Mouse (Mus musculus): Measurements from ENCODE around the gene Gm44805.

Gm44805 gene

GRCm38 (mm10) chr7:19681202-19681694, at the start of gene Gm44805, which contains the start of gene Apoc4:
Gene Gm44805 (minus strand): TSS chr7:19681423.
Gene Apoc4 (minus strand): TSS chr7:19681479.
- in situ Hi-C loops (cut with MboI, MseI) = no loop called here

- in situ Hi-C loops (cut with MboI, MseI) = no loop called here
These were observed 45.3 kb upstream of the Gm44805 start for GRCm38 (mm10) chr7:19726541-19726940.

- in situ Hi-C loops (cut with MboI, MseI) = no loop called here
These were observed 42.9 kb upstream of the Gm44805 start for GRCm38 (mm10) chr7:19724167-19724566.

DNA sequence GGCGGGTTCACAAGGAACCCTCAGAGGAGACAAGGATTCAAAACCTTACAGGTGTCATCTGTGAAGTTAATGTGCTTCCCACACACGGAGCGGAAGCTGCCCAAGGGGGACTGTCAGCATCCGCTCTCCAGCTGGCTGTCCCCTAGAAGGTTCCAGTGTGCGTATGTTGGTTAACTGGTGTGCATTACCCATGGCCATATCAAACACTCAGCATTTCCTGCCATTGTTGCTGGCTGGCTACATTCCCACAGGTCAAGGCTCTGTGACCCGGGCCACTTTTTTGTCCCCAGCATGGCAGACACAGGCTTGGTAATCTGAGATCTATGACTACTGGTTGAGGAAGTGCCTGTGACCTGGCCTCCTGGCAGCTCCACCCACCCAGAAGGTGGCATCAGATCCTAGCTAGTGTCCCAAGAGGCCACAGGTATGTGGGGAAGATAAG, 41.6 kb upstream of the Gm44805 start:
- in situ Hi-C loops (cut with MboI, MseI) = no loop called here

DNA sequence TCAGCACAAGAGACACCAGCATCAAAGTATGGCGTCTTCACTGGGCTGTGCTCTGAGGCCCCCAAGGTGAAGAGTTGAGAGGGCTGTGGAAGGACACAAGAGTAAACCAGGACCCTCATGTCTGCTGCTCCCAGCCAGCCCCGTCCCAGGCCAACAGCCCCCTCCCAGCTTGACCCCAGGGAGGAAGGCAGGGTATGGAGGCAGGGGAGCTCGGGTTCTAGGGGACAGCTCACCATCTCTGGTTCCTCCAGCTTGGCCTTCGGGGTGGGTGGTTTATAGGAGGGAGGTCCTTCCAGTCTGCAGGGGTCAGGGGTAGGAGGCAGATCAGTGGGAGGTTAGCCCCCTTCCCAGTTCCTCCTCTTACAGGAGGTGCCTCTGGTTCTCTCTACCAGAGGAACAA, 38.0 kb upstream of the Gm44805 start:
- in situ Hi-C loops (cut with MboI, MseI) = loop anchor here in 1 of 2 experiments (5.0 kb wide), 1 partner anchor 58 kb away; no protein-coding TSS in a partner anchor

DNA sequence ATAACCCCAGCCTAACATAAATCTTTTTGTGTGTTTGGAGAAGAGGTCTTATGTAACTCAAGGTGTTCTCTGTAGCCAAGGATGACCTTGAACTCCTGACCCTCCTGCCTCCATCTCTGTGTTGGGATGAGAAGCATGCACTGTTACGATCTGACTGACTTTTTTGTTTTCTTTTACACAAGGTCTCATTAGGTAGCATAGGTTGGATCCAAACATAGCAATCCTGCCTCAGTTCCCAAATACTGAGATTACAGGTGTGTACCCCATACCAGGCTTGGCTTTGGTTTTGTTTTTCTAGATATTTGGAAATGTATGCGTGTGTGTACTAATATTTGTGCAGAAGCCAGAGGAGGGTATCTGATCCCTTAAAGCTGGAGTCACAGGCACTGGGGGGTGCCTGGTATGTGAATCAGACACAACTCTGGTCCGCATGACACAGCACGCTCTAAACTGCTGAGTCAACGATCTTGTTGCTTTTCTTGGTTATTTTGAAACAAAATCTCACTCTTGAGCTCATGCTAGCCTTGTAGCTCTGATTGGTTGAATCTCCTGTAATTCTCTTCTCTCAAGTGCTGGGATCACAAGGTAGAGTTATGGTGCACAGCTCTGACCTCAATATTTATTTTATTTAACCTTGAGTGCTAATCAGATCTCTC, 37.2 kb upstream of the Gm44805 start:
- in situ Hi-C loops (cut with MboI, MseI) = loop anchor here in 1 of 2 experiments (5.0 kb wide), 1 partner anchor 59 kb away; no protein-coding TSS in a partner anchor

DNA sequence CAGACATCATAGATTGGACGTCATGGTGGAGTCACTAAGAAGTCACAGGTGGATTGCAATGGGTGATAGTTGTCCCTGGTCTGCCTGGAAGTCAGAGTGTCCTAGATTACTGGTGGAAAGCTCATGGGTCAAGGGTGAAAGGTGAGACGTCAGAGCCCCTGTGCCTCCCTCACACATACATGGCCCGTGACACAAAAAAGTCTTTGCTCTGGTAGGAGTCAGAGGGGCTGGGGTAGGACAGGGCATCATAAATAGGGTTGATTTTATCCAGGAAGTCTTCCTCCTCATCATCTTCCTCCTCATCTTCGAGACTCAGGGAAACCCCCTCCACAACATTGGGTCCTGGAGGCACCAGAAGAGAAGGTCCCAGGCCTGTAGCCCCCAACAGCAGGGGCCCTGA, 36.1 kb upstream of the Gm44805 start:
- in situ Hi-C loops (cut with MboI, MseI) = loop anchor here in 1 of 2 experiments (5.0 kb wide), 1 partner anchor 60 kb away; no protein-coding TSS in a partner anchor

- in situ Hi-C loops (cut with MboI, MseI) = loop anchor here in 1 of 2 experiments (5.0 kb wide), 1 partner anchor 60 kb away; no protein-coding TSS in a partner anchor
These were observed 35.6 kb upstream of the Gm44805 start for GRCm38 (mm10) chr7:19716822-19717221.

GRCm38 (mm10) chr7:19716055-19716682, 34.9 kb upstream of the Gm44805 start:
- in situ Hi-C loops (cut with MboI, MseI) = loop anchor here in 1 of 2 experiments (5.0 kb wide), 1 partner anchor 61 kb away; no protein-coding TSS in a partner anchor

DNA sequence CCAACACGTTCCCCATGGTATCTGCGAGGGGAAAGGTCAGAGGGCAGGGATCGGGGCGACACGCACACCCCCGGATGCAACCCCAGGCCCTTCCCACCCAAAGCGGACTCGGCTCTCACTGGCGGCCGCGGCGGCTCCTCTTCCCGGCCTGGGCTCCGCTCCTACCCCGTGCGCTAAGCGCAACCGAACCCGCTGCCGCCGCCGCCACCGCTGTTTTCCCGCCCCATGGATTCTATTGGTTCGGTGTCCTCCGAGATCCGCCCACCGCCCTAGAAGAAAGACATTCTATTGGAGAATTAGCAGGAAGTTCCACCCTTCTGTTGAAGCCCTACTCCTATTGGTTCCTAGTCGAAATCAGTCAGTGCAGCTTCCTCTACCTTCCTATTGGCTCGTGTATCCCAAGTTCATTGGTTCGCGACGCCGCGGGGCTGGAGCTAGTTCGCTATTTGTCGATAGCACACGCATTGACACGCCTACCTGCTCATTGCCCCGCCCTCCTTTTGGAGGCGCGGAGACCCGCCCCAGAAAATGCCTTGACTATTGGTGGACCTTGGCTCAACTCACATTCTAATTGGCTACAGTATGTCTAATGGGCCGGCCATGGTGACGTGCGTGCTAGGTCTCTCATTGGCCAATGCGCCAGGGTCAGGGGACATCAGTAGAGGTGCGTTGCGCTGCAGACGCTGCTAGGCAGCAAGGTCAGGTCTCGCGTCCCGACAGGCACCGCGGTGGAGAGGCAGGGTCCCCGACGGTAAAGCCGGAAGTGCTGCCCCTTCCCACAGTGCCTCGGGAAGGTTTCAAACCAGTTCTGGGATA, 34.2 kb upstream of the Gm44805 start, which contains the start of gene Tomm40:
Gene Tomm40, minus strand, starts transcription at position 200 of the 816 bp plus-strand sequence.
- in situ Hi-C loops (cut with MboI, MseI) = loop anchor here in 1 of 2 experiments (5.0 kb wide), 1 partner anchor 62 kb away; no protein-coding TSS in a partner anchor

DNA sequence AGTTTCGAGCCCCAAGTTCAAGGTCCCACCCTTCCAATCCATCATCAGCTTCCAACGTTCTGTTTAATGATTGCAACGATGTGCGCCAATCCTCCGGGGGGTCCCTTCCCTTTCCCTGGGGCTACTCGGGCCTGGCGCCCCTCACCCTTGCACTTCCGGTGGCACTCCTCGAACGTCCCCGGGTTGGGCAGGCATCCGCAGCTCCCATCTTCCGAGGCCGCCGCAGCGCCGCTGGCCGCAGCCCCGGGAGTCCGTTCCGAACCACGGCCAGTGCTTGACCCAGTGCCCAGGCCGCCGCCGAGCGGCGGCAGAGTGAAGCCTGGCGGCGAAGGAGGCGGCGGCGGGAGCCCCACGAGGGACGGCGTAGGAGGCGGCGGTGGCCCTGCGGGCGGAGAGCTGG, 33.6 kb upstream of the Gm44805 start:
- in situ Hi-C loops (cut with MboI, MseI) = loop anchor here in 1 of 2 experiments (5.0 kb wide), 2 partner anchors 48 to 62 kb away; partner anchors contain the start of gene Clptm1

- in situ Hi-C loops (cut with MboI, MseI) = loop anchor here in 1 of 2 experiments (5.0 kb wide), 1 partner anchor 46 kb away; the partner anchor contains the start of gene Clptm1
These were observed 32.4 kb upstream of the Gm44805 start for GRCm38 (mm10) chr7:19713598-19713997.

DNA sequence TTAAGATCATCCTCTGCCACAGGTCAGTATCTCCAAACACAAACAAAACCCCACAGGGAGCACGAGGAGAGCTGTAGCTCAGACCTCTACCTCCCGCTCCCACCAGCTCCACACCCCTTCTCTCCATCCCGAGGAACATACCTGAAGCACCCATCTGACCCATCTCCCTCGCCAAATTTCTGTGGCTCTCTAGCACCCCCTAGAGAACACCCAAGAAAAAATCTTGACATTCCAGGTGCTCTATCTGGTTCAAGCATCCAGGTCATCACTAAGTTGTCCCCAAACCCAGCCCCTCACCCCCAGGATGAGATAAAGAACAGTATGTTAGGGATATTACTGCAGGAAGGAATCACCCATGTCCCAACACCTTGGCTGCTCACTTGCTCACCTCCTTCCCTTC, 32.0 kb upstream of the Gm44805 start:
- in situ Hi-C loops (cut with MboI, MseI) = loop anchor here in 1 of 2 experiments (5.0 kb wide), 1 partner anchor 46 kb away; the partner anchor contains the start of gene Clptm1

GRCm38 (mm10) chr7:19712414-19712813, 31.2 kb upstream of the Gm44805 start:
- in situ Hi-C loops (cut with MboI, MseI) = loop anchor here in 1 of 2 experiments (5.0 kb wide), 1 partner anchor 45 kb away; the partner anchor contains the start of gene Clptm1

DNA sequence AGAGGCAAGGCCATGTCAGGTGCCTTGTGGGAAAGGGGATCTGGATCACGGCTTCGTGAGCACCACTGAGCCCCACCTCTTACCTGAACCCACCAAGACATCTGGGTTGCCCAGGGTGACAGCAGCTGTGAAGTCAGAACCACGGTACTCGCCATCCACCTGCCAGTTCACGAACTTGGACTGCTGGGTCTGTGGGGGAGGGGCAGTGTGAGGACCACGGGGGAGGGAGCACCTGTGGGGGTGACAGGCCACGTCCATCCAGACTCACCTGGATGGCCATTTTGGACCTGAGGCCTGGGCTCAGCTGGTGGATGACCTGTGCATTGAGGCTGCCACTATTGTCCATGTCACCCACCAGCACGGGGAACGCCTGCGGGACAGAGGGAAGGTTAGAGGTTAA, 29.4 kb upstream of the Gm44805 start:
- in situ Hi-C loops (cut with MboI, MseI) = loop anchor here in 1 of 2 experiments (5.0 kb wide), 1 partner anchor 43 kb away; the partner anchor contains the start of gene Clptm1

GRCm38 (mm10) chr7:19705271-19705670, 24.0 kb upstream of the Gm44805 start:
- in situ Hi-C loops (cut with MboI, MseI) = no loop called here

GRCm38 (mm10) chr7:19704475-19704874, 23.3 kb upstream of the Gm44805 start:
- in situ Hi-C loops (cut with MboI, MseI) = no loop called here

GRCm38 (mm10) chr7:19702859-19703555, 21.8 kb upstream of the Gm44805 start:
- in situ Hi-C loops (cut with MboI, MseI) = no loop called here

GRCm38 (mm10) chr7:19701069-19701761, 20.0 kb upstream of the Gm44805 start:
- in situ Hi-C loops (cut with MboI, MseI) = no loop called here
